ENCODE assay signal across 11 mouse cellular contexts in genomic region chr4:89445214-89446155, GRCm38 (mm10).
DNase-seq lines count a peak whose midpoint lies in the region; ATAC-seq and TF ChIP-seq lines count a peak whose summit lies in the region.
"Had no signal": no experiment of that assay in that cellular context is flagged by ENCODE, and none has a peak within 500 bp of the region (broad histone marks: within the 10 kb centered on the region; RNA-seq: fewer than 3 reads in every experiment).

No protein-coding gene starts in this region.

- H3K36me3 ChIP-seq in heart, embryonic 10.5 days, result no peaks in the 10 kb centered on the region
- H3K36me3 ChIP-seq in lung, embryonic 14.5 days (ENCODE audit: insufficient read depth), result no peaks in the 10 kb centered on the region
- no peaks in the 10 kb centered on the region for H3K36me3 ChIP-seq in kidney, embryonic 15.5 days
- H3K36me3 ChIP-seq: embryonic facial prominence, embryonic 10.5 days had no signal

- no peak for TF ChIP-seq CTCF in lung, embryonic 14.5 days (IDR thresholded peaks at IDR 0.05; ENCODE audit: low read depth)

- H3K4me2 ChIP-seq in lung, embryonic 14.5 days, result peak overlapping the region; percentile 28
- no peak overlapping the region for H3K4me2 ChIP-seq in kidney, embryonic 15.5 days

- no peaks in the 10 kb centered on the region for H3K27me3 ChIP-seq in heart, embryonic 10.5 days (ENCODE audit: insufficient read depth, poor library complexity, severe bottlenecking)
- H3K27me3 ChIP-seq in lung, embryonic 14.5 days (ENCODE audit: insufficient read depth, low read length), result no peaks in the 10 kb centered on the region
- no peaks in the 10 kb centered on the region for H3K27me3 ChIP-seq in kidney, embryonic 15.5 days

- no peaks in the 10 kb centered on the region for H3K9me3 ChIP-seq in heart, embryonic 10.5 days
- H3K9me3 ChIP-seq in lung, embryonic 14.5 days (ENCODE audit: low read depth, low read length), result no peaks in the 10 kb centered on the region
- no peaks in the 10 kb centered on the region for H3K9me3 ChIP-seq in kidney, embryonic 15.5 days (replicated peaks)
- H3K9me3 ChIP-seq: embryonic facial prominence, embryonic 10.5 days had no signal

- peak; percentile 86 for ATAC-seq in lung, embryonic 14.5 days (ENCODE audit: insufficient read depth)
- no peak for ATAC-seq in kidney, embryonic 15.5 days (replicated peaks; ENCODE audit: low FRiP score)

- intact Hi-C loops in heart, postnatal 36 days (cut with DNase I), result no loop called here

- H3K4me1 ChIP-seq in heart, embryonic 10.5 days, result peaks cover 14% of the 10 kb centered on the region
- H3K4me1 ChIP-seq in lung, embryonic 14.5 days (ENCODE audit: insufficient read depth), result no peaks in the 10 kb centered on the region
- peaks cover 15% of the 10 kb centered on the region for H3K4me1 ChIP-seq in kidney, embryonic 15.5 days

- DNase-seq in heart, embryonic 10.5 days (ENCODE audit: low spot score), result no peak
- no peak for DNase-seq in heart, postnatal 36 days
- peak; percentile 70 for DNase-seq in 3T3-L1 (ENCODE audit: low read depth, low spot score)
- DNase-seq in cerebellum, postnatal 10 days, result peak; percentile 29 to 31
- peak; percentile 46 for DNase-seq in lung, embryonic 14.5 days
- DNase-seq in adrenal gland, postnatal 25 days, result no peak
- DNase-seq in gastrocnemius, postnatal 25 days, result no peak

- 16% methylated on average over 11 of the region's 11 CpGs for WGBS in heart, embryonic 10.5 days
- WGBS in lung, embryonic 14.5 days, result 21% methylated on average over 11 of the region's 11 CpGs
- 51% methylated on average over 11 of the region's 11 CpGs for WGBS in kidney, embryonic 15.5 days

- no peak overlapping the region for H3K9ac ChIP-seq in lung, embryonic 14.5 days
- no peak overlapping the region for H3K9ac ChIP-seq in kidney, embryonic 15.5 days

- 0 out of 2 replicates have a peak overlapping the region, but pooled peaks have one; percentile 3 for H3K27ac ChIP-seq in heart, embryonic 10.5 days
- peak overlapping the region; percentile 9; the same call in 1 of the 2 replicates for H3K27ac ChIP-seq in lung, embryonic 14.5 days (ENCODE audit: low read depth)
- no peak overlapping the region for H3K27ac ChIP-seq in kidney, embryonic 15.5 days
- H3K27ac ChIP-seq: embryonic facial prominence, embryonic 10.5 days; kidney, postnatal 0 days; macrophage had no signal

- H3K4me3 ChIP-seq in heart, embryonic 10.5 days, result no peak overlapping the region
- H3K4me3 ChIP-seq in lung, embryonic 14.5 days (ENCODE audit: low read depth, low read length), result no peak overlapping the region
- no peak overlapping the region for H3K4me3 ChIP-seq in kidney, embryonic 15.5 days (replicated peaks)
- H3K4me3 ChIP-seq: embryonic facial prominence, embryonic 10.5 days had no signal

Comparison
In these comparisons a context has a peak if more than half of its experiments do, and no peak if none do; other contexts are left out.
1. DNase-seq: peak in 3T3-L1 (single experiment), cerebellum, postnatal 10 days (2 of 2) and lung, embryonic 14.5 days (single experiment); none in heart, embryonic 10.5 days (single experiment), heart, postnatal 36 days (0 of 2), adrenal gland, postnatal 25 days (single experiment) and gastrocnemius, postnatal 25 days (single experiment).